Mouse (Mus musculus) heart, embryonic 16.5 days (tissue): ENCODE results near the gene Mrgprb1. TPM values are rescaled to one million over a fixed set of nuclear protein-coding genes. Genes with fewer than 3 reads are reported as not detected.
"Not testable (repeated sequence)": the region's sequence is repeated elsewhere in the genome, so short reads cannot be mapped to it uniquely, and the experiment has no call there.

Experiments
- ATAC-seq: fragments of 200-750 bp; cut with Nextera tagmentation; replicated peaks from 2 replicates; pipeline ENCODE4 v1.8.0; 2017; ENCODE audit warnings: moderate number of reproducible peaks; ENCODE audit not compliant: insufficient read depth, low FRiP score; ENCODE audit errors: extremely low read depth
- H3K27ac ChIP-seq: fragments of 300-500 bp; sonication (generic); 2 replicates; pipeline ENCODE4 v1.5.1; 2014; ENCODE audit warnings: mild to moderate bottlenecking, low read length, control low read depth, moderate library complexity
- H3K27me3 ChIP-seq: fragments of 300-500 bp; sonication (generic); 2 replicates; pipeline ENCODE4 v1.6.1; 2014; ENCODE audit warnings: low read length, mixed read lengths; ENCODE audit not compliant: control insufficient read depth, insufficient read depth
- H3K36me3 ChIP-seq: fragments of 300-500 bp; sonication (generic); 2 replicates; pipeline ENCODE4 v1.6.1; 2014; ENCODE audit not compliant: control insufficient read depth, insufficient read depth
- H3K4me1 ChIP-seq: fragments of 300-500 bp; sonication (generic); 2 replicates; pipeline ENCODE4 v1.6.1; 2014; ENCODE audit warnings: low read length, mixed read lengths; ENCODE audit not compliant: control insufficient read depth, insufficient read depth
- H3K4me2 ChIP-seq: fragments of 300-500 bp; sonication (generic); 2 replicates; pipeline ENCODE4 v1.6.1; 2014; ENCODE audit warnings: low read depth, mild to moderate bottlenecking, control low read depth, low read length
- H3K4me3 ChIP-seq: fragments of 300-500 bp; sonication (generic); 2 replicates; pipeline ENCODE4 v1.5.1; 2014; ENCODE audit warnings: mild to moderate bottlenecking, control low read depth, low read length
- H3K9ac ChIP-seq: fragments of 300-500 bp; sonication (generic); 2 replicates; pipeline ENCODE4 v1.6.1; 2014; ENCODE audit warnings: low read length, control low read depth
- H3K9me3 ChIP-seq: fragments of 300-500 bp; sonication (generic); replicated peaks from 2 replicates; pipeline ENCODE4 v1.6.1; 2016; ENCODE audit warnings: low read length; ENCODE audit not compliant: control insufficient read depth
- WGBS: fragments of 180-500 bp; shearing (Covaris S2); extraction: QIAGEN DNeasy Blood & Tissue Kit; methylation state at CpG from one replicate; pipeline ENCODE4 v1.1.7; 2014; 5-methylcytosine and 5-hydroxymethylcytosine counted together
- polyA plus RNA-seq: library from polyadenylated mRNA; unstranded; fragments of >200 nt; fragmentation: Nextera tagmentation; extraction: Ambion mirVana; gene quantifications from 2 replicates; pipeline ENCODE4 v1.2.1, GENCODE M21; 2015

Mrgprb1 gene
- polyA plus RNA-seq = not detected in 2 replicates

DNA sequence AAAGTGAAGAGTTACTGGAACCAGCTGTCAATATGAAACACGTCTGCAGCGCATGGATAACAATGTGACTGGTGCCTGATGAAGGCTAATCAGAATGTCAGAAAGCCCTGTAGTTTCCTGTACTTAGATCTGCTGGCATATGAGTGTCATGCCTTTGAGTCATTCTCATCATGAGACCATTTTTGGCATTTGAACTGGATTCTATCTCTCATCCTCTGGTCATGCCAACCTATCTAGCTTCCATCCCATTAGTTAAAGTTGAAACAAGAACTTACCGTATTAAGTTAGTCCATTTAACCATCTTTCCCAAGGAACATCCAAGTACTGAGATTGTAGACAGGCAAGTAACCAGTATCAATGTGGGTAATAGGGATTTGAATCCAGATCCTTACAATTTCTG is at the start of gene Mrgprb1:
Gene Mrgprb1, minus strand, starts transcription at position 101 of the 400 bp plus-strand sequence.
- no peak for ATAC-seq

DNA sequence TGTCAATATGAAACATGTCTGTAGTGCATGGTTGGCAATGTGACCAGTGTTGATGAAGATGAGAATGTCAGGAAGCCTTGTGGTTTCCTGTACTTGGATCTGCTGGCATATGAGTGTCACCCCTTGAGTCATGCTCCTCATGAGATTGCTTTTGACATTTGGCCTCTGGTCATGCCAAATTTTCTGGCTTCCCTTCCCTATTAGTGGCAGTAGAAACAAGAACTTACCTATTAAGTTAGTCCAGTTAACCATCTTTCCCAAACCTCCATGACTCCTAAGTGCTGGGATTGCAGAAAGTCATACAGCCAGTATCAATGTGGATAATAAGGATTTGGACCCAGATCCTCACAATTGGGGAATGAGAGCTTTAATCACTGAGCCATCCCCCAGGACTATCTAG is 43.1 kb upstream of the Mrgprb1 start, which contains the start of gene Mrgprx2:
Gene Mrgprx2, minus strand, starts transcription at position 101 of the 400 bp plus-strand sequence.
- Histone ChIP-seq H3K4me2 (no peak within 1 kb of the TSS), H3K27me3 (no peaks in the 10 kb centered on the region), H3K36me3 (no peaks in the 10 kb centered on the region), H3K9me3 (peaks cover 8% of the 10 kb centered on the region), H3K9ac (no peak within 1 kb of the TSS), H3K27ac (no peak within 1 kb of the TSS), H3K4me3 (no peak within 1 kb of the TSS), H3K4me1 (no peaks in the 10 kb centered on the region)
- no peak for ATAC-seq

More for the DNA sequence above, at the start of gene Mrgprb1:
- Histone ChIP-seq H3K27ac (no peak within 1 kb of the TSS), H3K27me3 (no peaks in the 10 kb centered on the region), H3K9ac (no peak within 1 kb of the TSS), H3K4me1 (no peaks in the 10 kb centered on the region), H3K4me3 (no peak within 1 kb of the TSS), H3K36me3 (no peaks in the 10 kb centered on the region), H3K9me3 (peaks cover 5% of the 10 kb centered on the region; the same call in 1 of the 2 replicates), H3K4me2 (no peak within 1 kb of the TSS)
- 82% methylated on average over 3 of the region's 3 CpGs for WGBS

DNA sequence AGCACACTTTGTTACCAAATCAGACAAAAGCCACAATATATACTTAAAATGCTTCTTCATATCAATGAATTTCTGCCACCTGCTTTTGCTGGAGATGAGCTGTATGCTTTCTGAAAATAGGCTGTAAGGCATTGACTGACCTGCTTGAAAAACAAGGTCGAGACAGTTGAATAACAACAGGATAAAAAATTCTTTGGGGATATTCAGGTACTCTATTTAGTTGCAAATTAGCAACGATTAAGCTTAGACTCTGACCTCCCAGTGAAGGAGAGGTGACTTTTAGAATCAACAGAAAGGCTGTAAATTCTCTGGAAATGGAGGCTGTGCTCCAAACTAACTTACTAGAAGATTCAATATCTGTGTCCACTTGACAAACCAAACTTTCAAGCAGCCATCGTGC is 19.6 kb downstream of the Mrgprb1 start:
- Histone ChIP-seq H3K9me3 (peaks cover 9% of the 10 kb centered on the region; the same call in 1 of the 2 replicates), H3K4me2 (no peak overlapping the region), H3K4me1 (no peaks in the 10 kb centered on the region), H3K27me3 (no peaks in the 10 kb centered on the region), H3K9ac (no peak overlapping the region), H3K36me3 (no peaks in the 10 kb centered on the region), H3K27ac (no peak overlapping the region), H3K4me3 (no peak overlapping the region)
- WGBS = 46% methylated on average over 3 of the region's 3 CpGs
- no peak for ATAC-seq

DNA sequence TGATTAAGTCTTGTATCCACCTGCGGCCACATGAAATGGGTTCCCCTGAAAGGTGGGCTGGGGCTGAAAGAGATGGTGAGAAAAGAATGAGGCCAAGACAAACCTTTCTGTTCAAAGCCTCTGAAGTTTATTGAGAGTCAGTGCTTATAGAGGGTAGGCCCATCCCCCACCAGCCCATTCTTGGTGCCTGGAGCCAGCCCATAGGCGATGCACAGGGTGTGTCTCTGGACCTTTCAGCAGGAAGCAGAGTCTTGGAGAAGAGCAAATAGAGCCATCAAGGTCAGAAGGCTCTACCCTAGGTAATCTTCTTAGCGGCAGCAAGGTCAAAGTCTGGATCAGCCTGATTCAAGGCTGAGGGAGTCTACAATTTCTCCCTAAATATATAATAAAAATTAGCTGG is 20.2 kb downstream of the Mrgprb1 start:
- H3K36me3 ChIP-seq, H3K9me3 ChIP-seq, H3K4me3 ChIP-seq, ATAC-seq, H3K27ac ChIP-seq, H3K9ac ChIP-seq, H3K4me1 ChIP-seq, H3K4me2 ChIP-seq, H3K27me3 ChIP-seq: not testable (repeated sequence)
- 66% methylated on average over 3 of the region's 3 CpGs for WGBS

Other genes with a start within 250 kb of the Mrgprb1 start
- gene Mrgprb8, start 67.8 kb downstream of the Mrgprb1 start, polyA plus RNA-seq = not detected in 2 replicates
- not detected in 2 replicates for gene Mrgprx2, start 43.0 kb upstream of the Mrgprb1 start, polyA plus RNA-seq
- not detected in 2 replicates for gene Mrgprb2, start 101.7 kb upstream of the Mrgprb1 start, polyA plus RNA-seq
- not detected in 2 replicates for gene Mrgprb3, start 187.5 kb upstream of the Mrgprb1 start, polyA plus RNA-seq